Mouse (Mus musculus): ENCODE results near the gene 1700034J05Rik. TPM values are rescaled to one million over a fixed set of nuclear protein-coding genes. Genes with fewer than 3 reads are reported as not detected.

1700034J05Rik gene
- polyA plus RNA-seq, 1 experiment, result 0.02 TPM

DNA sequence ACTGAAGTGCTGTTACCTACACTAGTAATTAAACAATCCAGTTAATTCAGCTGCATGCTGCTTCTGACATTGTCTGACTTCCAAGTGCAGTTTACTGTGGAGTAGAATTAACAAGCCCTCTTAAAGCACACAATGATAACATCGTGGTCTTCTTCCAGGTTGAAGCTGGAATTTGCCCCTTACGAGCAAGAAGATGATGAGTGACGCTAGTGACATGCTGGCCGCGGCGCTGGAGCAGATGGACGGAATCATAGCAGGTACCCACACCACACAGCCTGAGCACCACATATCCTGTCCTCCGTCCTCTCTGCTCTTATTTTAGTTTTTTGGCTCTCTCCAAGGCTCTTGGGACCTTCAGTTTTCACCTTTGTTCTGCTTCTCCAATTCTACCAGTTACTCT, 22.2 kb upstream of the 1700034J05Rik start:
- Histone ChIP-seq H3K27me3 (ENCODE audit: control insufficient read depth, insufficient read depth, insufficient read length) (no peaks in the 10 kb centered on the region), H3K4me2 (ENCODE audit: low read depth) (no peak overlapping the region), H3K4me3 (no peak overlapping the region), H3K79me2 (ENCODE audit: control insufficient read depth, insufficient read depth) (peaks cover 39% of the 10 kb centered on the region), H3K36me3 (ENCODE audit: control insufficient read depth, insufficient read depth) (peaks cover 49% of the 10 kb centered on the region), H3ac (ENCODE audit: control insufficient read depth, insufficient read length) (no peak overlapping the region)
- TF ChIP-seq POLR2A (IDR thresholded peaks at IDR 0.05; ENCODE audit: insufficient read length, low read depth), result no peak
- no peak for TF ChIP-seq REST (IDR thresholded peaks at IDR 0.05; ENCODE audit: insufficient read depth, insufficient read length)
- TF ChIP-seq MYOD1 (IDR thresholded peaks at IDR 0.05; ENCODE audit: control insufficient read depth in 1 of 3, insufficient read length in 2 of 3, low read depth in 2 of 3), result no peak
- no peak for TF ChIP-seq SRF (IDR thresholded peaks at IDR 0.05; ENCODE audit: control insufficient read depth, insufficient read length, low read depth)

DNA sequence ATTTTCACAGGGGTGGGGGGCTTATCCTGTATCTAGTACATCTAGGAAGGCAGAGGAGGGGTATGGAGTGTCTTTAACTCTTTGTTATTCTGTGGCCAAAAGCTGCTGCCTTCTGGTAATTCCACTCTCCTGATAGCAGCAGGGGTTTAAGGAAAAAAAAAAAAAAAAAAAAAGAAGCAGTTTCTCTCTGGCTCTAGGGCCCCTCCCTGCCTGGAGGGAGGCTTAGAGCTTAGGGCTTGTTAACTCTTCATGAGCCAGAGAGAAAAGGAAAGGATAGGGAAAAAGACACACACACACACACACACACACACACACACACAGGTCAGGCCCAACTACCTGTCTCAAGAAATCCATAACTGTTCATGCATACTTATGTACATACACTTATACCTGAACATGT, 19.6 kb upstream of the 1700034J05Rik start:
- H3ac ChIP-seq (ENCODE audit: control insufficient read depth, insufficient read length), result no peak overlapping the region
- peaks cover 28% of the 10 kb centered on the region for H3K36me3 ChIP-seq (ENCODE audit: control insufficient read depth, insufficient read depth)
- no peak overlapping the region for H3K4me3 ChIP-seq
- TF ChIP-seq TCF12 (IDR thresholded peaks at IDR 0.05; ENCODE audit: insufficient read depth, poor library complexity, severe bottlenecking) (no peak), SRF (IDR thresholded peaks at IDR 0.05; ENCODE audit: control insufficient read depth, insufficient read length, low read depth) (no peak), MYOG (IDR thresholded peaks at IDR 0.05; ENCODE audit: control insufficient read depth in 1 of 3, insufficient read depth in 1 of 3, insufficient read length in 2 of 3, low read depth in 2 of 3) (no peak), POLR2A (IDR thresholded peaks at IDR 0.05; ENCODE audit: insufficient read length, low read depth) (no peak), USF1 (IDR thresholded peaks at IDR 0.05; ENCODE audit: low read depth) (no peak), TCF3 (IDR thresholded peaks at IDR 0.05; ENCODE audit: insufficient read length, low read depth) (no peak)
- no peak overlapping the region for H3K4me2 ChIP-seq (ENCODE audit: low read depth)
- H3K79me2 ChIP-seq (ENCODE audit: control insufficient read depth, insufficient read depth), result peaks cover 63% of the 10 kb centered on the region
- H3K27me3 ChIP-seq (ENCODE audit: control insufficient read depth, insufficient read depth, insufficient read length), result no peaks in the 10 kb centered on the region

DNA sequence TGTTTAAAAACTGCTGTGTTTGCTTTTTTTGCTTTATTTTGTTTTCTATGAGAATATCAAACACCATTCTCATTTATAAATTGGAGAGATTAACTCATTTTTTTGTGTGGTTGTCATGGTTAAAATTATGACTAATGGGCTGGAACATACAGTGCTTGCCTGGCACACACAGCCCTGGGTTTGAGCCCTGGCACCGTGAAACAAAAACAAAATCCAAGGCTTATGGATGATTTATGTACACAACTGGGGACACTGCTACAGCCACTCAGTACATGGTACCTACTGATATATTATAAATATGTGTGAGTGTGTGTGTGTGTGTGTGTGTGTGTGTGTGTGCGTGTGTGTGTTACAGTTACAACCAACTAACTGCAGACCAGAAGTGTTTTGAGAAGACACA, 19.2 kb upstream of the 1700034J05Rik start:
- no peak overlapping the region for H3K4me3 ChIP-seq
- no peaks in the 10 kb centered on the region for H3K27me3 ChIP-seq (ENCODE audit: control insufficient read depth, insufficient read depth, insufficient read length)

DNA sequence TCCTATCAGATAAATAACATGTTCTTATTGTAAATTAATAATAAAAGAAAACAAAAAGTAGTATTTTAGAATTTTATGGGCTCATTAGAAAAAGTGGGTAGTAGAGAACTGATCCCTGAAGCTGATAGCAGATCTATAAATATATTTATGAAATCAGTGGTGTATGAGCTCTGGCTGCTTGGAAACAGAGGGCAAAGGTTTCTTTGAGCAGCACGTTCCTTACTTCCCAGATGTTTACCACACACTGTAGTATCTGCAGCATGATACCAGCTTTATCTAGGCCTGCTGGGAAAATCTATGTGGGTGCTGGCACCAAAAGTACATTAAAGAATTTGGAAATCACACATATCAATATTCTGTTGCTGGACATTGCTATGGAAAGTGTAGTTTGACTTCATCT, 18.5 kb upstream of the 1700034J05Rik start:
- H3K79me2 ChIP-seq (ENCODE audit: control insufficient read depth, insufficient read depth), result peaks cover 74% of the 10 kb centered on the region

More for the DNA sequence above, 19.2 kb upstream of the 1700034J05Rik start:
- no peak for TF ChIP-seq CEBPB (IDR thresholded peaks at IDR 0.05; ENCODE audit: insufficient read depth, poor library complexity, severe bottlenecking)
- TF ChIP-seq REST (IDR thresholded peaks at IDR 0.05; ENCODE audit: insufficient read depth, insufficient read length), result no peak
- TF ChIP-seq TCF12 (IDR thresholded peaks at IDR 0.05; ENCODE audit: insufficient read depth, poor library complexity, severe bottlenecking), result no peak
- no peak for TF ChIP-seq MAX (IDR thresholded peaks at IDR 0.05; ENCODE audit: low read depth)
- TF ChIP-seq POLR2A (IDR thresholded peaks at IDR 0.05; ENCODE audit: insufficient read length, low read depth), result no peak
- no peak for TF ChIP-seq SRF (IDR thresholded peaks at IDR 0.05; ENCODE audit: control insufficient read depth, insufficient read length, low read depth)
- TF ChIP-seq MYOD1 (IDR thresholded peaks at IDR 0.05; ENCODE audit: control insufficient read depth in 1 of 3, insufficient read length in 2 of 3, low read depth in 2 of 3), result no peak
- no peak for TF ChIP-seq TCF3 (IDR thresholded peaks at IDR 0.05; ENCODE audit: insufficient read length, low read depth)
- TF ChIP-seq USF1 (IDR thresholded peaks at IDR 0.05; ENCODE audit: low read depth), result no peak
- no peak overlapping the region for H3ac ChIP-seq (ENCODE audit: control insufficient read depth, insufficient read length)
- peaks cover 24% of the 10 kb centered on the region for H3K36me3 ChIP-seq (ENCODE audit: control insufficient read depth, insufficient read depth)
- H3K79me2 ChIP-seq (ENCODE audit: control insufficient read depth, insufficient read depth), result peaks cover 68% of the 10 kb centered on the region
- no peak overlapping the region for H3K4me2 ChIP-seq (ENCODE audit: low read depth)

DNA sequence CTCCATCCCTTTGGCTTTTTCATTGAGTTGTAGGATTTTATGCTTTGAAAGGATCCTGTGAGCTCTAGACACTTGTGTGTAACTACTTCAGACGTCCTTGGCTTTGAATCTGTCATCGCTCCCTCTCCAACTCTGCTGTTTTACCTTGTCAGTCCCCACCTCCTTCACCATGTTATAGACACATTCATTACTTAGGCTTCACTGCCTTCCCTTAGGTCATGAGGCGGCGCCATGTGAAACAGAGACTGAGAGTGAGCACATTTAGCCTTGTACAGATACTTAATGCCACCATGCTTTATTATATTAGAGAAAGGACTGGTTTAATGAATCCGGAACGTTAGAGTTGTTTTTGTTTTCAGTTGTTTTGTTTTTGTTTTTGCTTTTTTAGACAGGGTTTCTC, 17.8 kb upstream of the 1700034J05Rik start:
- Histone ChIP-seq H3K4me2 (ENCODE audit: low read depth) (no peak overlapping the region), H3ac (ENCODE audit: control insufficient read depth, insufficient read length) (no peak overlapping the region), H3K4me3 (no peak overlapping the region), H3K79me2 (ENCODE audit: control insufficient read depth, insufficient read depth) (peaks cover 81% of the 10 kb centered on the region), H3K36me3 (ENCODE audit: control insufficient read depth, insufficient read depth) (peaks cover 11% of the 10 kb centered on the region), H3K27me3 (ENCODE audit: control insufficient read depth, insufficient read depth, insufficient read length) (no peaks in the 10 kb centered on the region)
- TF ChIP-seq TCF12 (IDR thresholded peaks at IDR 0.05; ENCODE audit: insufficient read depth, poor library complexity, severe bottlenecking) (no peak), SRF (IDR thresholded peaks at IDR 0.05; ENCODE audit: control insufficient read depth, insufficient read length, low read depth) (no peak), MAX (IDR thresholded peaks at IDR 0.05; ENCODE audit: low read depth) (no peak), MYOG (IDR thresholded peaks at IDR 0.05; ENCODE audit: control insufficient read depth in 1 of 3, insufficient read depth in 1 of 3, insufficient read length in 2 of 3, low read depth in 2 of 3) (no peak), POLR2A (IDR thresholded peaks at IDR 0.05; ENCODE audit: insufficient read length, low read depth) (no peak), REST (IDR thresholded peaks at IDR 0.05; ENCODE audit: insufficient read depth, insufficient read length) (no peak), MYOD1 (IDR thresholded peaks at IDR 0.05; ENCODE audit: control insufficient read depth in 1 of 3, insufficient read length in 2 of 3, low read depth in 2 of 3) (no peak), POLR2AphosphoS2 (IDR thresholded peaks at IDR 0.05; ENCODE audit: insufficient read length, low read depth) (no peak), TCF3 (IDR thresholded peaks at IDR 0.05; ENCODE audit: insufficient read length, low read depth) (no peak), CEBPB (IDR thresholded peaks at IDR 0.05; ENCODE audit: insufficient read depth, poor library complexity, severe bottlenecking) (no peak), USF1 (IDR thresholded peaks at IDR 0.05; ENCODE audit: low read depth) (no peak), E2F4 (IDR thresholded peaks at IDR 0.05; ENCODE audit: insufficient read depth) (no peak)

More for the DNA sequence above, 18.5 kb upstream of the 1700034J05Rik start:
- no peaks in the 10 kb centered on the region for H3K27me3 ChIP-seq (ENCODE audit: control insufficient read depth, insufficient read depth, insufficient read length)
- H3K4me2 ChIP-seq (ENCODE audit: low read depth), result no peak overlapping the region
- H3K36me3 ChIP-seq (ENCODE audit: control insufficient read depth, insufficient read depth), result peaks cover 18% of the 10 kb centered on the region
- TF ChIP-seq MYOG (IDR thresholded peaks at IDR 0.05; ENCODE audit: control insufficient read depth in 1 of 3, insufficient read depth in 1 of 3, insufficient read length in 2 of 3, low read depth in 2 of 3) (no peak), MYOD1 (IDR thresholded peaks at IDR 0.05; ENCODE audit: control insufficient read depth in 1 of 3, insufficient read length in 2 of 3, low read depth in 2 of 3) (no peak), SRF (IDR thresholded peaks at IDR 0.05; ENCODE audit: control insufficient read depth, insufficient read length, low read depth) (no peak), USF1 (IDR thresholded peaks at IDR 0.05; ENCODE audit: low read depth) (no peak), POLR2AphosphoS2 (IDR thresholded peaks at IDR 0.05; ENCODE audit: insufficient read length, low read depth) (no peak), REST (IDR thresholded peaks at IDR 0.05; ENCODE audit: insufficient read depth, insufficient read length) (no peak), CEBPB (IDR thresholded peaks at IDR 0.05; ENCODE audit: insufficient read depth, poor library complexity, severe bottlenecking) (no peak)
- no peak overlapping the region for H3K4me3 ChIP-seq
- H3ac ChIP-seq (ENCODE audit: control insufficient read depth, insufficient read length), result no peak overlapping the region
